Mouse (Mus musculus): Measurements from ENCODE around the gene Mboat1.

- no peak for TF ChIP-seq POLR2A (IDR thresholded peaks at IDR 0.05; ENCODE audit: borderline replicate concordance, extremely low read depth, insufficient read depth, insufficient read length, poor library complexity, severe bottlenecking)
- TF ChIP-seq CTCF (IDR thresholded peaks at IDR 0.05; ENCODE audit: borderline replicate concordance, extremely low read depth, insufficient read depth, insufficient read length), result no peak
Measured at GRCm38 (mm10) chr13:30258802-30259201, 122.5 kb downstream of the Mboat1 start.
